In genomic region chr5:116570566-116570965, GRCm38 (mm10) we compare ENCODE assay signal across 18 mouse cellular contexts. TPM values are rescaled to one million over a fixed set of nuclear protein-coding genes. Genes with fewer than 3 reads are reported as not detected.
DNase-seq lines count a peak whose midpoint lies in the region; ATAC-seq and TF ChIP-seq lines count a peak whose summit lies in the region.
"Had no signal": no experiment of that assay in that cellular context is flagged by ENCODE, and none has a peak within 500 bp of the region (broad histone marks: within the 10 kb centered on the region; RNA-seq: fewer than 3 reads in every experiment).

No protein-coding gene starts in this region.

- no peak for TF ChIP-seq POLR2A in lung, adult 2 months (IDR thresholded peaks at IDR 0.05; ENCODE audit: borderline replicate concordance, extremely low read depth, low read depth, low read length)

- WGBS in midbrain, embryonic 10.5 days = 59% methylated on average over 7 of the region's 7 CpGs
- WGBS in midbrain, postnatal 0 days = 50% methylated on average over 7 of the region's 7 CpGs
- WGBS in forebrain, embryonic 12.5 days = 54% methylated on average over 7 of the region's 7 CpGs
- 58% methylated on average over 7 of the region's 7 CpGs for WGBS in forebrain, embryonic 14.5 days
- WGBS in hindbrain, postnatal 0 days = 51% methylated on average over 7 of the region's 7 CpGs
- 62% methylated on average over 7 of the region's 7 CpGs for WGBS in lung, adult 2 months

- no peak for DNase-seq in midbrain, embryonic 10.5 days (ENCODE audit: low spot score)
- no peak for DNase-seq in midbrain, postnatal 0 days (ENCODE audit: low spot score)
- DNase-seq in forebrain, embryonic 14.5 days (ENCODE audit: low spot score) = no peak
- DNase-seq in hindbrain, postnatal 0 days (ENCODE audit: low spot score) = no peak
- no peak for DNase-seq in lung, adult 2 months
- DNase-seq in MN1 (ENCODE audit: low spot score) = no peak
- DNase-seq: gastrocnemius, postnatal 10 days; heart, adult 11 months; heart, postnatal 36 days; kidney, adult 9 months; kidney, postnatal 25 days; lung, adult 18-20 months; thymus, postnatal 14 days had no signal

- no peaks in the 10 kb centered on the region for H3K27me3 ChIP-seq in midbrain, embryonic 10.5 days (ENCODE audit: low read depth, poor library complexity, severe bottlenecking)
- H3K27me3 ChIP-seq in midbrain, postnatal 0 days (ENCODE audit: insufficient read depth, low read length) = no peaks in the 10 kb centered on the region
- H3K27me3 ChIP-seq in forebrain, embryonic 12.5 days = no peaks in the 10 kb centered on the region
- no peaks in the 10 kb centered on the region for H3K27me3 ChIP-seq in forebrain, embryonic 14.5 days (replicated peaks; ENCODE audit: control insufficient read depth, insufficient read depth, low read length)
- H3K27me3 ChIP-seq in hindbrain, postnatal 0 days (ENCODE audit: insufficient read depth, low read length) = no peaks in the 10 kb centered on the region
- H3K27me3 ChIP-seq: intestine, embryonic 15.5 days; megakaryocyte, embryonic 14.5 days had no signal

- H3K4me2 ChIP-seq in midbrain, postnatal 0 days (ENCODE audit: low read depth, low read length, poor library complexity, severe bottlenecking) = no peak overlapping the region
- H3K4me2 ChIP-seq in forebrain, embryonic 12.5 days = no peak overlapping the region; the same call in 1 of the 2 replicates
- no peak overlapping the region for H3K4me2 ChIP-seq in forebrain, embryonic 14.5 days (ENCODE audit: low read length)
- no peak overlapping the region for H3K4me2 ChIP-seq in hindbrain, postnatal 0 days (ENCODE audit: low read depth, low read length)
- H3K4me2 ChIP-seq: heart, embryonic 13.5 days; intestine, embryonic 15.5 days had no signal

- ATAC-seq in midbrain, postnatal 0 days (ENCODE audit: low FRiP score) = no peak
- no peak for ATAC-seq in forebrain, embryonic 12.5 days (ENCODE audit: low FRiP score)
- no peak for ATAC-seq in forebrain, embryonic 14.5 days
- ATAC-seq in hindbrain, postnatal 0 days = no peak
- ATAC-seq: Patski had no signal

- H3K36me3 ChIP-seq in midbrain, embryonic 10.5 days = peaks cover 13% of the 10 kb centered on the region
- no peaks in the 10 kb centered on the region for H3K36me3 ChIP-seq in midbrain, postnatal 0 days (ENCODE audit: insufficient read depth, low read length)
- no peaks in the 10 kb centered on the region for H3K36me3 ChIP-seq in forebrain, embryonic 12.5 days (replicated peaks)
- H3K36me3 ChIP-seq in forebrain, embryonic 14.5 days (ENCODE audit: control insufficient read depth, insufficient read depth, low read length) = 0 out of 2 replicates have a peak, but pooled peaks cover 1% of the 10 kb centered on the region
- no peaks in the 10 kb centered on the region for H3K36me3 ChIP-seq in hindbrain, postnatal 0 days (ENCODE audit: insufficient read depth, low read length)
- H3K36me3 ChIP-seq: heart, embryonic 13.5 days; intestine, embryonic 15.5 days had no signal

- H3K9me3 ChIP-seq in midbrain, embryonic 10.5 days (replicated peaks) = no peaks in the 10 kb centered on the region
- no peaks in the 10 kb centered on the region for H3K9me3 ChIP-seq in midbrain, postnatal 0 days (ENCODE audit: low read length)
- no peaks in the 10 kb centered on the region for H3K9me3 ChIP-seq in forebrain, embryonic 12.5 days
- no peaks in the 10 kb centered on the region for H3K9me3 ChIP-seq in forebrain, embryonic 14.5 days (replicated peaks; ENCODE audit: control insufficient read depth, low read length)
- H3K9me3 ChIP-seq in hindbrain, postnatal 0 days (ENCODE audit: low read length) = no peaks in the 10 kb centered on the region
- H3K9me3 ChIP-seq: heart, embryonic 13.5 days; intestine, embryonic 15.5 days had no signal

- peaks cover 70% of the 10 kb centered on the region for H3K4me1 ChIP-seq in midbrain, embryonic 10.5 days
- H3K4me1 ChIP-seq in midbrain, postnatal 0 days (ENCODE audit: insufficient read depth, low read length) = peaks cover 5% of the 10 kb centered on the region; the same call in 1 of the 2 replicates
- H3K4me1 ChIP-seq in forebrain, embryonic 12.5 days = peaks cover 76% of the 10 kb centered on the region
- peaks cover 42% of the 10 kb centered on the region for H3K4me1 ChIP-seq in forebrain, embryonic 14.5 days (ENCODE audit: control insufficient read depth, insufficient read depth, low read length)
- H3K4me1 ChIP-seq in hindbrain, postnatal 0 days (ENCODE audit: insufficient read depth, low read length) = peaks cover 10% of the 10 kb centered on the region; the same call in 1 of the 2 replicates
- H3K4me1 ChIP-seq in lung, adult 2 months (ENCODE audit: control insufficient read depth, insufficient read depth, low read length) = no peaks in the 10 kb centered on the region
- H3K4me1 ChIP-seq: heart, embryonic 13.5 days; intestine, embryonic 15.5 days; megakaryocyte, embryonic 14.5 days had no signal

- no peak for TF ChIP-seq CTCF in midbrain, postnatal 0 days (IDR thresholded peaks at IDR 0.05)
- TF ChIP-seq CTCF in hindbrain, postnatal 0 days (IDR thresholded peaks at IDR 0.05; ENCODE audit: low read depth) = no peak
- TF ChIP-seq CTCF in lung, adult 2 months (IDR thresholded peaks at IDR 0.05; ENCODE audit: insufficient read depth, low read length) = no peak

- H3K9ac ChIP-seq in midbrain, postnatal 0 days (replicated peaks; ENCODE audit: low read length, poor library complexity, severe bottlenecking) = no peak overlapping the region
- no peak overlapping the region for H3K9ac ChIP-seq in forebrain, embryonic 12.5 days
- H3K9ac ChIP-seq in forebrain, embryonic 14.5 days (ENCODE audit: low read length) = no peak overlapping the region
- H3K9ac ChIP-seq in hindbrain, postnatal 0 days (replicated peaks; ENCODE audit: low read length) = no peak overlapping the region
- H3K9ac ChIP-seq: heart, embryonic 13.5 days; intestine, embryonic 15.5 days had no signal

- no peak overlapping the region for H3K4me3 ChIP-seq in midbrain, embryonic 10.5 days
- no peak overlapping the region for H3K4me3 ChIP-seq in midbrain, postnatal 0 days (ENCODE audit: low read depth, low read length)
- no peak overlapping the region for H3K4me3 ChIP-seq in forebrain, embryonic 12.5 days (replicated peaks)
- H3K4me3 ChIP-seq in forebrain, embryonic 14.5 days (ENCODE audit: low read depth, low read length) = no peak overlapping the region
- no peak overlapping the region for H3K4me3 ChIP-seq in hindbrain, postnatal 0 days (ENCODE audit: low read length)
- H3K4me3 ChIP-seq in lung, adult 2 months (replicated peaks; ENCODE audit: extremely low read depth, low read depth, low read length) = no peak overlapping the region
- H3K4me3 ChIP-seq: heart, embryonic 13.5 days; intestine, embryonic 15.5 days; megakaryocyte, embryonic 14.5 days had no signal

- H3K27ac ChIP-seq in midbrain, embryonic 10.5 days (replicated peaks) = peak overlapping the region; percentile 87
- no peak overlapping the region for H3K27ac ChIP-seq in midbrain, postnatal 0 days (ENCODE audit: low read depth, low read length)
- H3K27ac ChIP-seq in forebrain, embryonic 12.5 days = peak overlapping the region; percentile 80
- H3K27ac ChIP-seq in forebrain, embryonic 14.5 days (ENCODE audit: low read depth, low read length) = peak overlapping the region; percentile 74; the same call in 1 of the 2 replicates
- peak overlapping the region; percentile 18; the same call in 1 of the 2 replicates for H3K27ac ChIP-seq in hindbrain, postnatal 0 days
- H3K27ac ChIP-seq: heart, embryonic 13.5 days; intestine, embryonic 15.5 days had no signal

RNA-seq across cellular contexts. Expression of gene Srrm4, which starts 21.1 kb away (rescaled TPM):
- 10.0 and 14.6 TPM in 2 replicates for polyA plus RNA-seq in midbrain, embryonic 10.5 days (2016; fragmentation: Nextera tagmentation; extraction: Ambion mirVana)
- 8.0 and 10.7 TPM in 2 replicates for total RNA-seq in midbrain, postnatal 0 days (2014; rRNA removed)
- 11.2 and 15.4 TPM in 2 replicates for polyA plus RNA-seq in midbrain, postnatal 0 days (2015; fragmentation: Nextera tagmentation; extraction: Ambion mirVana)
- polyA plus RNA-seq in forebrain, embryonic 12.5 days (2016; fragmentation: Nextera tagmentation; extraction: Ambion mirVana) = 21.6 and 22.4 TPM in 2 replicates
- 20.0 and 28.8 TPM in 2 replicates for polyA plus RNA-seq in forebrain, embryonic 14.5 days (2014; fragmentation: Nextera tagmentation; extraction: Ambion mirVana)
- total RNA-seq in hindbrain, postnatal 0 days (2014; rRNA removed) = 5.9 and 6.6 TPM in 2 replicates
- 11.8 and 12.5 TPM in 2 replicates for polyA plus RNA-seq in hindbrain, postnatal 0 days (2015; fragmentation: Nextera tagmentation; extraction: Ambion mirVana)
- polyA plus RNA-seq in lung, adult 2 months (2012; rRNA removed) = 0.20 and 0.49 TPM in 2 replicates
